Mouse (Mus musculus) cerebellum, postnatal 36 days (tissue): Measurements from ENCODE around the gene Rnf40.
"Not testable (repeated sequence)": the region's sequence is repeated elsewhere in the genome, so short reads cannot be mapped to it uniquely, and the experiment has no call there.

Experiments used
- DNase-seq, 2 experiments: peaks; one replicate each; pipeline ENCODE4 v3.0.0; 2021 to 2022; ENCODE audit warnings: mixed read lengths in 2 of 2

Rnf40 gene

DNA sequence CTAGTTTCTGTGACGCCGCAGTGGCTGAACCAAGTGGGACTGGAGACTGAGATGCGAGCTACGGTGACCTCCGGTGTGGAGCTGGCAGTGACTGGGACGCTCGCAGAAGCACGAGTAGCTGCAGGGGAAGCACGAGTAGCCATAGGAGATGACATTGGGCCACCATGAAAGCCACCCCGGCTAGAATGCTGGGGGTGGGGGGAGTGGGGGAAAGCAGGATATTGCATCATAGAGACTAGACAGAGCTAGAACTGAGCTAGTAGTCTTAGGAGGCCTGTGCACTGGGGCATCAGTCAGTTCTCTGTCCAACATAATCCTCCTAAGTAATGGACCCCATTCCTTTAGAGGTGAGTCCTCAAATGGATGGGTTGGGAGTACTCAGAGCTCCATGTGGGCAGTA lies 15.7 kb downstream of the Rnf40 start:
- no peak for DNase-seq

DNA sequence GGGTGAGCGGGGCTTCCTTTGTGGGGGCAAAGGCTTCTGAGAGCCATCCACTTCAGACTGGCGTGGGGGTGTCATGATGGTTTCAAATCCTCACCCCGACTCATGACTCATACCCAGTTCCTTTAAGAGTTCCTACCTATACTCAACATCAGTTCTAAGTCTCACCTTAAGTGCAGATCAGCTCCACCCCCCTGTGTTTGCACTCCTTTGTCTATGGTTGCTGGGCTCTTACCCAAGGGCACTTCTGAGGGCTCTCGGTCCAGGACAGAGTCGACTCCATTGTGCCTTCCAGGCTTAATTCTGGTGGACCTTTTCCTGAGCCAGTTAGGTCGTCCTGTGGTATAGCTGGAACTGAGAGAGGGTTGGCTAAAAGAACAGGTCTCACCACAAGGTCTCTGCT lies 18.6 kb downstream of the Rnf40 start:
- DNase-seq: no peak

DNA sequence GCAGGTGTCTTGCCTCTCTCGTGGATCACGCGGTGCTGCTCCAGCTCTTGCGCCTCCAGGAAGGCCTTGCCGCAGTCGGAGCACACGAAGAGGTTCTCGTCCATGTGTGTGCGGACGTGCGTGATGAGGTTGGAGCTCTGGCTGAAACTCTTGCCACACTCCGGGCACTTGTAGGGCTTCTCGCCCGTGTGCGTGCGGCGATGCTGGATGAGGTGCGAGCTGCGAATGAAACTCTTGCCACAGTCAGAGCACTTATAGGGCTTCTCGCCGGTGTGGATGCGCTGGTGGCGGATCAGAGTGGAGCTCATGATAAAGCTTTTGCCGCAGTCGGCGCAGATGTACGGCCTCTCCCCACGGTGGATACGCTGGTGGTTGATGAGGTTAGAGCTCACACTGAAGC lies 22.4 kb downstream of the Rnf40 start:
- DNase-seq: no peak

DNA sequence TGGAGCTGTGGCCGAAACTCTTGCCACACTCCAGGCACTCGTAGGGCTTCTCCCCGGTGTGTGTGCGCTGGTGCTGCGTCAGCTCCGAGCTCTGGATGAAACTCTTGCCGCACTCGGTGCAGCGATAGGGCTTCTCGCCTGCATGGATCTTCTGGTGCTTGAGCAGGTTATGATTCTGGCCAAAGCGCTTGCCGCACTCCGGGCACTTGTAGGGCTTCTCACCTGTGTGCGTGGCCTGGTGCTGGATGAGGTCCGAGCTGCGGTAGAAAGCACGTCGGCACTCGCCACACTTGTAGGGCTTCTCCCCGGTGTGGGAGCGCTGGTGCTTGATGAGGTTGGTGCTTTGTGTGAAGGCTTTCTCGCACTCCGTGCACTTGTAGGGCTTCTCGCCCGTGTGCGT lies 23.0 kb downstream of the Rnf40 start:
- no peak for DNase-seq

DNA sequence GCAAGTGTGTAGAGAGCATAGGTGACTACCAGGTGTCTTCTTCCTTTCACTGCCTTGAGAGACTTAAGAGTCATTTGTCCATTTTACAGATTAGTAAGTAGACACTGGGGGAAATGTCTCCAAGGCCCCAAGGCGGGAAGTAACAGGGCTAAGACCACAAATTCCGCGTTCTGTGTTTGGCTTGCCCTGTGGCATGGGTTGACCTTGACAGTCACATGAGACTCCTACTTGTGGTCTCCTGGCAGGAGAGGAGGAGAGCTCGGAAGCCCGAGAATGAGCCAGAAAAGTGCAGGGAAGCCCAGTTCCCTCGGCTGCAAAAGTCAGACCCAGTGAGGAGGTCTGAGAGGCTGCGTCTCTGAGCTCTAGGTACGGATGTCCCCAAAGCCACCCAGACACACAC lies 24.9 kb downstream of the Rnf40 start:
- DNase-seq: no peak

DNA sequence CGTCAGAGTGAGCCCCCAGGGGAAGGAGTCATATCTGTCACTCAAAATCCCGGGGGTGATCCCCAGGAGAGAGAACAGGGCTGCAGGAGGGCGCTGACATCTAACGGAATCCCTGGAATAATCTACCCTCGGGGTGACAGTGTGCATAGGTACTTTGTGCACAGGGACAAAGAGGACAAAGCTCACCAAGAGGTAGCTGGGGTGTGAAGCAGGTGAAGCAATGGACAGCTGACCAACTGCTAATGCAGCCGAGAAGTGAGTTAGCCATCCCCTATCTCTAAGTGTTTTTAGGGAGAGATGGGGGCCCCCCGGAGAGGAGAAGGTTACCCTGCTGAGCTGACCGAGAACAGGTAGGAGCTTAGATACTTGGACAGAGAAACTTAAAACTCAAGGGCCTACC lies 25.5 kb downstream of the Rnf40 start:
- DNase-seq: no peak

DNA sequence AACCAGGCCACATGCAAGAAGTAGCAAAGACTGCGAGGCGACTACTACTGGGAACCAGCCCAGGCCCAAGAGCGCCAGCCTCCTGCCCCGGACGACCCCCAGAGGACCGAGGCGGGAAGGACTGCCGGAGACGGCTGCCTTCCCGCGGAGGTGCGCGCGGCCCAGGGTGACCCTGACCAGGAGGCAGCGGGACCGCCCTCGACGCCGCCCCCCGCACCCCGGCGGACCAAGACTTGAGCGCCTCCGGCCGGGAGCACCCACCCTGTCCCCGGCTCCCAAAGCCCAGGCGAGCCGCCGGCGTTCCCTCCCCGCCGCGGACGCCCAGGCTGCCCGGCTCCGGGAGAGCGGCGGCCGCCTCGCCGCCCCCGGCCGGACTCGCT lies 25.9 kb downstream of the Rnf40 start:
- DNase-seq: peak in 1 of 2 experiments; percentile 34

DNA sequence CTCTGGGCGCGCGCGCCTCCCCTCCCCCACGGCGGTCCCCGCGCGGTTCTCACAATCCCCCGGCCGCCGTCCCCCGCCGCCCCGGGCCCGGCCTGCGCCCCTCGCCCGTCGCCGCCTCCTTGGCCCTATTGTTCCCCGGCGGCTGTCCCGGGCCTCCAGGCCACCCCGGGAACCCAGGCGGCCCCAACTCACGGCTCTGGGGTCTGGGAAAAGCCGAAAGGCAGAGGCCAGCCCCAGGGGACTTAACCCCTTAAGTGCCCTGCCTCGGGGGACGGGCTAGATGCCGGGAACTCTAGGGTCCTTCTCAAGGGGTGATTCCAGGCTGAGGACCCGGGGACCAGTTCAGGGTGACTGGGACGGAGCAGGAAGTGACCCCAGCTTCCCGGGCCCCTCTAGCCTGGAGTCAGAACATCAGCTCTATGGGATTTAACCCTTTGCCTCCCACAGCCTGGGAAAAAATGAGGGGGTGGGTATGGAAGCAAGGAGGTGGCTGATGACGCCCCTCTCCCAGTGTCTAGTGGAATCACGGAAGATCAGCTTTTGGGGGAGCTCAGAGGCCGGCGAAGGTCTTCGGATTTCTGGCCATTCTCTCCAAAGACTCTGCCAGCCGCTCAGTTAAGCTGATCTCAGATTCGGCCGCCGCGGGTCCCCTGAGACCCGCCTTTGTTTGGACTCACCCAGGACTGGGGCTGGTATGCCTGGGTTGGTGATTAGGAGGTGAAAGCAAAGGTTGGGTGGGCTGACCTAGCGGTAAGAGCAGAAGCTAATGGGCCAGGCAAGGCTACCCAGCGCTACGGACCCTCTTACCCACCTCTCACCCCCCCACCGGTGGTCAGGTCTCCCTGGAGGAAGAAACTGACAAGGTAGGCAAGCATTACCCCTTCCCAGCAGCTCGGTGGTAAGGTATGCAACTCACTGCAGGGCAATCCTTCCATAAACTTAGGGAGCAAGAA lies 26.6 kb downstream of the Rnf40 start, which contains the start of gene Zfp629:
Gene Zfp629, minus strand, starts transcription at position 907 of the 953 bp plus-strand sequence.
- DNase-seq: peak; percentile 67 to 74

DNA sequence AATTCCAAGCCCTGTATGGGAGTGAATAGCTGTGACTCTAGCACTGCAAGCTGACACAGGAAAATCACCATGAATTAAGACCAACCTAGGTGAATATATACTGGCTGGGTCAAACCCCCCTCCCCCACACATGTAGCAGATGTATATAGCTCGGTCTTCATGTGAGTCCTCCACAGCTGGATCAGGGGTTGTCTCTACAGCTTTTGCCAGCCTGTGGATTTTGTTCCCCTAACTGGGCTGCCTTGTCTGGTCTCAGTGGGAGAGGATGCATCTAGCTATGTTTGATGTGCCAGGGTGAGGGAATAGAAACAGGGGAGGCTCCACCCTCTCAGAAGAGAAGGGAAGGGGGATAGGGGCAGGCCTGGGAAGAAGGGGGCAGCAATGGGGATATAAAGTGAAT lies 27.8 kb downstream of the Rnf40 start:
- no peak for DNase-seq

DNA sequence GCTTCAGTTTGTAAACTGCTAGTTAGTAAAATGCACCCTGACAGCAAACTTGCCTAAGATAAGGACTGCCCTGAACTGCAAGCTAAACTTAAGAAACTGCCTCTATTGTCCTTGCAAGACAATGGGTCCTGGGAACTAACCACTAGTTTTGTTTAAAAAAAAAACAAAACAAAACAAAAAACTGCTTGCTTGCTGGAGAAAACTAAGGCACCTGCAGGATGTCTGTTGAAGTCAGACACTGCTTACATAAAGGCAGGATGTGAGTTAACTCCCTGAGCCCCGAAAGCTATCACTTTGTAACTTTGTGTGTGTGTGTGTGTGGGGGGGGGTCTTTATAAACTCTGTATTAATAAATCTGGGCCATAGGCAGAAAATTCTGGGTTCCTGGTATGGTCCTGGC lies 28.3 kb downstream of the Rnf40 start:
- DNase-seq: no peak

DNA sequence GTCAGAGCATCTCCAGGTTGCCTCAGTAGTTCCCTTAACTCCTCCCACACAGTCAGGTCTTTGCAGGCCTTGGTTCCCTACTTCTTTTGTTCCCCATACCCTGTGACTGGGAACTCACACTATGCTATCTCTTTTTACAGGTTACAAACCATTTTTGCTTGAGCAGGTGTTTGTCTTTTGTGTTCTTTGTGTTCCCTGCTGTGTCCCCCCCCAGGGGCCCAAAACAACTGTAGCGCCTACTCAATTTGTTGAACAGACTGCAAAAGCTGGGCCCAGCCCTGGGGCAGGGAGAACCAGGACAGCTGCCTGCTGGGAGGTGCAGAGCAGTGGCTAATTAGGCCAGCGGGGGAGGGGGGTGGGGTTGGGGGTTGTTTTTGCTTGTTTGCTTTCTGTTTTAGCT lies 29.4 kb downstream of the Rnf40 start:
- no peak for DNase-seq

DNA sequence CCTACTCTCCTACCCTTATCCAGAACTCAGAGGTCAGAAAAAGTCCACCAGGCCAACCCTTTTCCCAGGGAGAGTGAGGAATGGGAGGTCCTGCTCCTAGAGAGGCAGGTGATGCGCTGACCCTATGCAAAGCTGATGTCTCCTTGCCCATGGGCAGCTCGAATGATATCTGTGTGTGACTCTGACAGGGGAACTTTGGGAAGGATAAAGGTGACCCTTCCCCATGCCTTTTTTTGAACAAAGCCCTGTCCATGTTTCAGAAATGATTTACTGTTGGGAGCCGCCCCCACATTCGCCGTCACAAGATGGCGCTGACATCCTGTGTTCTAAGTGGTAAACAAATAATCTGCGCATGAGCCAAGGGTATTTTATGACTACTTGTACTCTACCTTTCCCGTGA lies 29.8 kb downstream of the Rnf40 start:
- not testable (repeated sequence) for DNase-seq

DNA sequence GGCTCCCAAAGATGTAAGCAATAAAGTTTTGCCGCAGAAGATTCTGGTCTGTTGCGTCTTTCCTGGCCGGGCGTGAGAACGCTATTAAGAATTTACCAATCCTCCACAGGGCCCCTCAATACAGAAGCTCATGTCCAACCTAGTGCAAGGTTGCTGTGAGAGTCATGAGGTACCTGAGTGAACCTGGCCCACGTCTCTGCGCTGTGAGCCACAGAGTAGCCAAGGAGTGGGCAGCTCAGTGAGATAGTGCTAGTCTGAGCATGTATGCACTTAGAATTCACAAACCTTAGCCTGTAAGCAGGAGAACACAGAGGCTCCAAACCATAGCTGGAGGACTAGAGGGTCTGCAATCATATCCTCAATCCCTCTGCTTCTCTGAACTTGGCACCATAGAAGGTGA lies 37.5 kb downstream of the Rnf40 start:
- DNase-seq: no peak

DNA sequence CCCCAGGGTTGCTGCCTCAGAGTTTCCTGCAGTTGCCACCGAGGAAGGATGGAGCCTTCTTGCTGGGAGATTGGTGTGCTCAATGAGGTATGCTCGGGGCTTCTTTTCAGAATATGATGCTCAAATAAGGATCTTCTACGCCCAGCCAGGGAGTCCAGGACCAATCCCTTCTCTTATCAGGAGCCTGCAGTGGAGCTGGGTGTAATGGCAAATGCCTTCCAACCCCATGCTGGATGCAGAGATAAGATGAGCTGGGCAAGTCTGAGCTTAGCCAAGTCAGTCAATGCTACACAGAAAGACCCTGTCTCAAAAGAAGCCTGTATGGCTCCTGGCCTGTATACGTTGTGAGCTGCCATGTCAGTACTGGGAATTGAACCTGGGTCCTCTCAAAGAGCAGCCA lies 37.9 kb downstream of the Rnf40 start:
- no peak for DNase-seq

DNA sequence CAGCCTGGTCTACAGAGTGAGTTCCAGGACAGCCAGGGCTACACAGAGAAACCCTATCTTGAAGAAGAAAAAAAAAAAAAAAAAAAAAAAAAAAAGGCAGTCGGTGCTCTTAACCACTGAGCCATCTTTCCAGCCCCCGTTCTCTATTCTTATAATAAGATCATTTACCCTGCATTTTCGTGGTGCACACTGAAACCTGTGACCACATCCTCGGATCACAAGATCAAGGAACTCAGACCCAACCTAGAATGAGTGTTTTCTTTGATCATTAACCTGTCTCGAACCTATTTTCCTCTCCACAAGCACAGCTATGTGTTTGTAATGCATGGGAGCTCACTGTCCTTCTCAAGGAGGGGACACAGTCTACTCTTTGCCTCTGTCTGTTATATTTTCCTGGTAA lies 40.1 kb downstream of the Rnf40 start:
- no peak for DNase-seq

DNA sequence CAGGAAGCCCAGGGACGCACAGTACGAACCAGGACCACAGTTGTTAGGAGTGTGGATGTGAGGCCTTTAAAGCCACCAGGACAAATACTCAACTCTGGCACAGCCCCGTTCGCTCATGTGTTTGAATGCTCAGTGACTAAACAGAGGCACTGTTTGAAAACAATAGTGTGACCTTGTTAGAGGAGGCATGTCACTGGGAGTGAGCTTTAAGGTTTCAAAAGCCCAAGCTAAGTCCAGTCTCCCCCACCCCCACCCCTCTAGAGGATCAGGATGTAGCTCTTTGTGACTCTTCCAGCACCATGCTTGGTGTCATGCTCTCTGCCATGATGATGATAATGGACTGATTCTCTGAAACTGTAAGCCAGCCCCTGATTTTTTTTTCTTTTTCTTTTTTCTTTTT lies 42.8 kb downstream of the Rnf40 start:
- DNase-seq: no peak

DNA sequence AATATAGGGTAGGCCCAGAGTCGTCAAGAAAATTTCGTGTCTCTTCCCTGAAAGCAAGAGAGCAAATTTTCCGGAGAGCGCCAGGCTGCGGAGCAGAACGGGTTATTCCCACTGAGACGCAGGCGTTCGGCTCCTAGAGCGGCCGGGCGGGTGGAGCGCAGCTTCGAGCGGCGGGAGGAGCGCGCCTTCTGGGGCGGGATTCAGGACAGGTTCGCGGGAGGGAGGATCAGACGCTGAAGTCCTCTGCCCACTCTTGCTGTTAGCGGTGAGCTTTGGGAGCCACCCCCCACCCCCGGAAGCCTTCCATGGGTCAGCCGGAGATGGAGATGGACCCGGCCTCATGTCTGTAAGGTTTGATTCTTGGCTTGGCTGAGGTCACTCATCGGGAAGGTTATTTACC lies 48.4 kb downstream of the Rnf40 start:
- DNase-seq: peak; percentile 81 to 86

DNA sequence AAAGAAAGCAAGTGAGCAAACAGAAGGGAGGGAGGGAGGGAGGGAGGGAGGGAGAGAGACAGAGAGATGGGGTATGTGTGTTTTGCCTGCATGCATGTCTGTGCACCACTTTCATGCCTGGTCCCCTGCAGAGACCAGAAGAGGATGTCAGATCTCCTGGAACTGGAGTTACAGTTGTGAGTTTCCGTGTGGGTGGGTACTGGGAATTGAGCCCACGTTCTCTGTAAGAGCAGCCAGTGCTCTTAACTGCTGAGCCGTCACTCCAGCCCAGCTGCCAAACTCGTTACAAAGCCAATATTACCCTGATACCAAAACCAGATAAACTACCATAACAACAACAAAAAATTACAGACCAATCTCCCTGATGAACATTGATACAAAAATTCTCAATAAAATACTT lies 52.7 kb downstream of the Rnf40 start:
- DNase-seq: no peak

DNA sequence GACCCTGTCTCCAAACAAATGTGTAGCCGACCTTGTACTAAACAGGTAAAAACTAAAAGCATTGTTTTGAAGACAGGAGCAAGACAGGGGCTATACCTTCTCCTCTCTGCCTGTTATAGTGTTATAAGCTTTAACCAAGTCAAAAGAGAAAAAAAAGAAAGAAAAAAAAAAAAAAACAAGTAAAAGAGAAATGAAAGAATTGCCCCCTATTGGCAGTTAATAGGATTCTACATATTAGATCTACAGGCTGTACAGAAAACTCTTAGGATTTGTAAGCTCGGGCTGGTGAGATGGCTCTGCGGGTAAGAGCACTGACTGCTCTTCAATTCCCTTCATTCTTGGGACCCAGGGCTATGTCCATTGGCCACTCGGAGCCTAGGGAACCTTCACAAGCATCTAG lies 53.7 kb downstream of the Rnf40 start:
- DNase-seq: no peak

DNA sequence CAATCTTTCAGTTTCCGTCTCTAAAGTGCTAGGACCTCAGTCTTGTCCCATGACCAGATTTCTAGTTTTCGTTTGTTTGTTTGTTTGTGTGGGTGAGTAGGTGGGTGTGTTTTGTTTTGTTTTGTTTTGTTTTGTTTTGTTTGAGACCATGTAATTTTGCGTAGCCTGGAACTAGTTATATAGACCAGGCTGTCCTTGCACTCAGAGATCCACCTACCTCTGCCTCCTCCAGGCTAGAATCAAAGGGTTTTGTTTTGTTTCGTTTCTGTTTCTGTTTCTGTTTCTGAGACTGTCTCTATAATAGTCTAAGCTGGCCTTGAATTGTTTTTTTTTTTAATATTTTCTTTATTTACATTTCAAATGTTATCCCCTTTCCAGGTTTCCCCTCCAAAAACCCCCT lies 57.8 kb downstream of the Rnf40 start:
- DNase-seq: no peak

DNA sequence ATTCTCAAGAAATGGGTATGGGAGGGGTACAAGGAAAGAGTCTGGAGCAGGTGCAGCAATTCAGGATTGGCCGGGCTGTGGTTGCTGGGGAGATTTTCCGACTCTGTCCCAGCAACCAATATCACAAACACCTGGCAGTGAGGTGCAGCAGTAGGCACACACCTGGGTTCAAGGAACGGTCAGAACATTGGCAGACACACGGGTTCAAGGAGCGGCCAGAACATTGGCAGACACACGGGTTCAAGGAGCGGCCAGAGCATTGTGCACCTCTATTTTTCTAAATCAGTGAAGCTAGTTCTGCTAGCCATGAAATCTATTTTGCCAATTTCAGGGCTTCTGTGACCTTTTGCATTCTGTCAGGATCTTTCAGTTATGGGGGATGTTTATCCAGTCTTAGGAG lies 59.0 kb downstream of the Rnf40 start:
- not testable (repeated sequence) for DNase-seq

DNA sequence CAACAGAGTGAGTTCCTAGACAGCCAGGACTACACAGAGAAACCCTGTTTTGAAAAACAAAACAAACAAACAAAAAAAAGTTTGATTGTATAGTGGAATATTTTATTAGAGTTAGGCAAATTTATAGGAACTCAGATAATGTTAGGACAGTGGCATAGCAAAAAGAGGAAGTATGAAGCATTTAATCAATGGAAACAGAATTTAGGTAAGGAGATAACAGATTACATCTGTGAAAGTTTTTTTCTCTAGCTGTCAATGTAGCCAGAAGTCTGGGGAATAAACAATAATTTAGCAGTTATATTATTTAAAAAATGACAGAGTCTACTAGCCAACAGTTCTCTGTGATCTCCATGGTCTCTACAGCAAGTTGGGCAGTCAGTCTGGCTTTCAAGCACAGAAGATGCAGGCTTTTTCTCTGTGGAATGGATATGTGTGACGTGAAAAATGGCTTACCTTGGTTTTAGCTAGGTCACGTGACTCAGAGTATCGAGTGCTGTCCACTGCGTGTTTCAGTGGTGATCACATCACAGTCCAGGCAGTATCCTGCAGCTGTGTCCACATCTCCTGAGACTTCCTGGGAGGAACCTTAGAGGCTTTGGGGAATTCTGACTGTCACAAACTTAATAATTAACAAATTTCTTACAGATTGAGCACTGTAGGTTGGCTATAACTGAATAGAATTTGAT lies 60.1 kb downstream of the Rnf40 start:
- no peak for DNase-seq

DNA sequence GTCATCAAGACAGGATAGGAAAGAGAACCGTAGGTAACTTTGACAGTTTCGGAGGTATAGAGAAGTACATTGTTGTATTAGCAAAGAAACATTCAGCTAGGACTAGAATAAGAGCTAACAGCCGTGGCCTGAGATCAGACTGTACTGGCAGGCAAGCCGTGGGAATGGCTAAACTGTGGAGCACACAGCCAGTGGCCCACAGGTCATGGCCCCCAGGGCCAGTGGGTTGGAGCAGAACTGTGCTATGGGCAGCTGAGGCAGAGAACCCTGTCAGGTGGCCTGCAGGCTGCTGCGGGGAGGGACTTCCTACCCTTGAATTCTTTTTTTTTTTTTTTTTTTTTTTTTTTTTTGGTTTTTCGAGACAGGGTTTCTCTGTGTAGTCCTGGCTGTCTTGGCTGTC lies 60.6 kb downstream of the Rnf40 start:
- no peak for DNase-seq

DNA sequence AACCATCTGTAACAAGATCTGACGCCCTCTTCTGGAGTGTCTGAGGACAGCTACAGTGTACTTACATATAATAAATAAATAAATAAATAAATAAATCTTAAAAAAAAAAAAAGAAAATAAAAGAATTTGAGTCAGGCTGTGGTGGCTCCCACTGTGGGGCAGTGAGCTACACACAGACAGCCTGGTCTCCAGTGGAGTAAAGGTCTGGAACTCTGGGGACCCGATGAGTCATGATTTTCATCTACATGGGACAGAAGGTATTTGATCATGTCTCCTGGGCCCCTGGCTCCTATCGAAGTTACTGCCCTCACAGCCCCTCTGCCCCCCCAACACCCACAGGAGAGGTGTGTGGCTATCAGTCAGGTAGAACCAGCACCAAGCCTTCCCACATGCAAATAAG lies 63.1 kb downstream of the Rnf40 start:
- no peak for DNase-seq
